Mouse (Mus musculus) ES-E14 (cell line): ENCODE results near the gene Pex10. TPM values are rescaled to one million over a fixed set of nuclear protein-coding genes. Genes with fewer than 3 reads are reported as not detected.

Experiments
- DNase-seq: peaks from one replicate; pipeline ENCODE4 v3.0.0-alpha.2; 2013; ENCODE audit warnings: low read depth, low spot score
- H3K27ac ChIP-seq: 2 replicates; pipeline ENCODE4 v1.5.1; 2012; ENCODE audit warnings: low read depth, mild to moderate bottlenecking, low read length, moderate library complexity, mixed read lengths; ENCODE audit not compliant: poor library complexity, insufficient read depth, severe bottlenecking
- H3K36me3 ChIP-seq: 2 replicates; pipeline ENCODE4 v1.6.1; 2012; ENCODE audit warnings: mild to moderate bottlenecking, low read length, moderate library complexity, mixed read lengths; ENCODE audit not compliant: control insufficient read depth, poor library complexity, insufficient read depth, severe bottlenecking
- H3K4me1 ChIP-seq, 2 experiments: fragments of 150-350 bp in 1 of 2; sonication (generic) in 1 of 2; 2 replicates each; pipeline ENCODE4 v1.6.1; 2012; ENCODE audit warnings: low read length in 2 of 2, mild to moderate bottlenecking in 1 of 2, mixed read lengths in 1 of 2; ENCODE audit not compliant: control insufficient read depth in 2 of 2, insufficient read depth in 2 of 2, poor library complexity in 1 of 2
- H3K4me3 ChIP-seq, 2 experiments: fragments of 150-350 bp in 1 of 2; sonication (generic) in 1 of 2; 2 replicates each; pipeline ENCODE4 v1.5.1; 2012; ENCODE audit warnings: low read length in 2 of 2, low read depth in 1 of 2, mild to moderate bottlenecking in 1 of 2, mixed read lengths in 1 of 2; ENCODE audit not compliant: insufficient read depth in 1 of 2, poor library complexity in 1 of 2, severe bottlenecking in 1 of 2
- H3K9ac ChIP-seq: 2 replicates; pipeline ENCODE4 v1.6.1; 2012; ENCODE audit warnings: low read depth, mild to moderate bottlenecking, low read length, mixed read lengths; ENCODE audit not compliant: poor library complexity, insufficient read depth, severe bottlenecking
- H3K9me3 ChIP-seq: fragments of 150-350 bp; sonication (generic); 2 replicates; pipeline ENCODE4 v1.6.1; 2012; ENCODE audit warnings: low read depth, mild to moderate bottlenecking, low read length; ENCODE audit not compliant: control insufficient read depth, insufficient read depth
- CHD2 ChIP-seq: IDR thresholded peaks from 2 replicates; pipeline ENCODE4 v1.6.1; 2014; ENCODE audit warnings: mild to moderate bottlenecking, low read depth, low read length, inconsistent platforms
- HCFC1 ChIP-seq: IDR thresholded peaks from 2 replicates; pipeline ENCODE4 v1.6.1; 2012; ENCODE audit warnings: low read length, inconsistent platforms, borderline replicate concordance; ENCODE audit not compliant: insufficient read depth
- MAFK ChIP-seq: IDR thresholded peaks from 2 replicates; pipeline ENCODE4 v1.6.1; 2014; ENCODE audit warnings: mild to moderate bottlenecking, low read depth, low read length, inconsistent platforms; ENCODE audit not compliant: insufficient read depth
- ZC3H11A ChIP-seq: IDR thresholded peaks from 2 replicates; pipeline ENCODE4 v1.6.1; 2012; ENCODE audit warnings: low read depth, mild to moderate bottlenecking, inconsistent platforms, low read length, borderline replicate concordance
- ZNF384 ChIP-seq: IDR thresholded peaks from 2 replicates; pipeline ENCODE4 v1.6.1; 2012; ENCODE audit warnings: low read depth, low read length, inconsistent platforms
- in situ Hi-C, 2 experiments: fragments of 600-800 bp; cut with MboI; formaldehyde crosslinking; loops; one replicate each; pipeline ENCODE4 v1.15.1; 2025; ENCODE audit warnings: low sequenced_read_pairs in 2 of 2, inconsistent platforms in 1 of 2; ENCODE audit not compliant: unreplicated experiment in 2 of 2
- total RNA-seq: library from RNA; depleted of rRNA; stranded (reverse); fragments of 300-350 nt; gene quantifications from 2 replicates; pipeline ENCODE4 v1.2.3, GENCODE M21; 2012

Pex10 gene
- total RNA-seq, 1 experiment: 38.6 TPM

DNA sequence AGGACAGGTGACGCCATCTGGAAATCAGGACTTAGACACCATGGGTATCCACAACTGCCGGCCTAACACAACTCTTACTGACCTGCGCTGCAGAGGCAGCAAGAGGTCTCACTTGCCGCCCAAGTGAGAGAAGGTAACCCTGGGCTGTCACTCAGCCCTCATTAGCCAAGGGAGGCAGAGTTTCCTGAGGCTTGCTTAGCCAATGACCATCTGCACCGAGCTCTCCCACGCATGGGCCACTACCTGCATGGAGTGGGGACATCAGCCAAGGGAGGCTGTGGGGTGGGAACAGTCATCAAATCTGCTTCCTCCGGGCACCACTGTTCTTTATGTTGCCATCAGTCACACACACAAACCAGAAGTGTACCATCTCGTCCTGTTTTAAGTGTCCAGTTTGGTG lies 29.2 kb downstream of the Pex10 start:
- peaks cover 2% of the 10 kb centered on the region; the same call in 1 of the 2 replicates for H3K36me3 ChIP-seq
- H3K4me1 ChIP-seq: peaks cover 0 to 2% of the 10 kb centered on the region in 2 experiments; a peak in 3 of 4 replicates
- in situ Hi-C loops: no loop called here
- no peak overlapping the region for H3K27ac ChIP-seq
- no peak overlapping the region for H3K9ac ChIP-seq
- no peak overlapping the region for H3K4me3 ChIP-seq
- no peaks in the 10 kb centered on the region for H3K9me3 ChIP-seq
- no peak for DNase-seq
- TF ChIP-seq CHD2 (no peak), MAFK (no peak), ZNF384 (no peak), ZC3H11A (no peak), HCFC1 (no peak)

DNA sequence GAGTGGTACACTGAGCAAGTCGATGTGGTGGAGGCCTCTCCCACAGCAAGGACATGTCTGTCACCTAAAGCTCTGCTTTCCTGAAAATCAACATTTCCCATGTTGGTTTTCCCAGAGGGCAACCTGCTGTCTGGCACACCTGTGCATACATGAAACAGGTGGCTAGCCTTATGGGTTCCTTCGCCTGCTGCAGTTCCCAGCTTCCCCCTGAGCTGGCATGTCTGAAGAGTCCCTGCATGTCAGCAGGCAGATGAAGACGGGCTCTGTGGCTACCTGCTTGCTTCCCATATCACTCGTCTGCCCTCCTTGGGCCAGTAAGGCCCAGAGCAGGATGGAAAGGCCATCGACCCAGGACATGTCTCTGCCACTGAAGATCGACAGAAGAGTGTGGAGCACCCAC lies 30.6 kb downstream of the Pex10 start:
- Histone ChIP-seq H3K4me1 (peaks cover 0 to 2% of the 10 kb centered on the region in 2 experiments; a peak in 3 of 4 replicates), H3K36me3 (peaks cover 2% of the 10 kb centered on the region; the same call in 1 of the 2 replicates), H3K9me3 (no peaks in the 10 kb centered on the region), H3K27ac (no peak overlapping the region), H3K9ac (no peak overlapping the region), H3K4me3 (no peak overlapping the region)
- no peak for TF ChIP-seq ZC3H11A
- TF ChIP-seq CHD2: no peak
- TF ChIP-seq ZNF384: no peak
- no peak for TF ChIP-seq MAFK
- no peak for TF ChIP-seq HCFC1
- in situ Hi-C loops: no loop called here
- DNase-seq: no peak

DNA sequence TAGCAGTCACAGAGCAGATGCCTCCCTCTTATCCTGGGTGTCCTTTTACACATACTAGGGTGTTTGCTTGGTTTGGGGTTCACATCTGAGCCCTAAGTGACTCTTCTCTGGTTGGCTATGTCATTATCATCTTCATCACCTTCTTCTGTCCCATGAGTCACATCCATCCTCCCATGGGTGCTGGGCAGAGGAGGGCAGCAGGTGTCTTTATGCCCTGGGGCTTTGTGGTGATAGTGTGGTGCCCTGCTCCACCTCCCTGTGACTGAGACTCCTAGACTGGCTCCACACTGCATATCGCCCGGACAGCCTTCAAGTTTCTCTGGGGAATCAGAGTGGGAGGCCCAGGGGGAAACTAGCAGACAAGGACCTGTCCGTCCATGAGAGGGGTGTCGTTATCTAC lies 31.8 kb downstream of the Pex10 start:
- peaks cover 0 to 2% of the 10 kb centered on the region in 2 experiments; a peak in 3 of 4 replicates for H3K4me1 ChIP-seq
- no peaks in the 10 kb centered on the region for H3K9me3 ChIP-seq
- H3K36me3 ChIP-seq: no peaks in the 10 kb centered on the region
- H3K9ac ChIP-seq: no peak overlapping the region
- no peak for DNase-seq
- H3K27ac ChIP-seq: no peak overlapping the region
- no peak overlapping the region for H3K4me3 ChIP-seq
- TF ChIP-seq MAFK (no peak), HCFC1 (no peak), ZC3H11A (no peak), ZNF384 (no peak), CHD2 (no peak)
- in situ Hi-C loops: no loop called here

DNA sequence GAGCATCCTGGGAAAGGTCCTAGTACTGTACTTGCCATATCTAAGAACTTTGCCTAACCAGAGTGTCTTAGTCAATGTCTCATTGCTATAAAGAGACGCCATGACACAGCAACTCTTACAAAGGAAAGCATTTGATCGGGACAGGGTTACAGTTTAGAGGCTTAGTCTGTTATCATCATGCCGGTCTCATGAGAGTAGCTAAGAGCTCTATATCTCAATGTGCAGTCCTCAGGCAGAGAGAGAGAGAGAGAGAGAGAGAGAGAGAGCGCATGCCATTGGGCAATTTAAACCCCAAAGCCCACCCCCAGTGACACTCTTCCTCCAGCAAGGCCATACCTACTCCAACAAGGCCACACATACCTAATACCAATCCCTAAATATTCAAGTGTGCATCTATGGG lies 41.1 kb downstream of the Pex10 start:
- TF ChIP-seq MAFK (no peak), ZC3H11A (no peak), HCFC1 (no peak), ZNF384 (no peak), CHD2 (no peak)
- no peak overlapping the region for H3K27ac ChIP-seq
- no peaks in the 10 kb centered on the region for H3K36me3 ChIP-seq
- H3K4me1 ChIP-seq: no peaks in the 10 kb centered on the region
- in situ Hi-C loops: no loop called here
- no peak overlapping the region for H3K4me3 ChIP-seq
- no peaks in the 10 kb centered on the region for H3K9me3 ChIP-seq
- DNase-seq: no peak
- no peak overlapping the region for H3K9ac ChIP-seq

DNA sequence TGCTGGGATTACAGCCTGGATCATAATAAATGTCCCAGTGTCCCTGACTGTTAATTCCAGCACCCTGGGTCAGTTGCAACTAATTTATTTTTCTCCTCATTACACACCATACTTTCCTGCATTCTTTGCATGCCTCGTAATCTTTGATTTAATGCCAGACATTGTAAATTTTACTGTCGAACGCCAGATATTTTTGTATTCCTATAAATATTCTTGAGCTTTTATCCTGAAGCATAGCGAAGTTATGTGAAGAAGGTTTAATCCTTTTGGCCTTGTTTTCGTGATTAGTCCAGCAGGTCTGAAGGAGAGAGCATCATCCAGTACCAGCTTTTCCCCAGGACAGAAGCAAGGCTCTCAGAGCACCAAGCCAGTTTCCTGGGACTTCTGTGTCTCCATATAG lies 42.7 kb downstream of the Pex10 start:
- no peaks in the 10 kb centered on the region for H3K9me3 ChIP-seq
- H3K4me1 ChIP-seq: peaks cover 0 to 10% of the 10 kb centered on the region in 2 experiments; a peak in 2 of 4 replicates
- no peak for DNase-seq
- in situ Hi-C loops: no loop called here
- H3K27ac ChIP-seq: no peak overlapping the region
- no peak overlapping the region for H3K9ac ChIP-seq
- TF ChIP-seq ZC3H11A: no peak
- no peak for TF ChIP-seq MAFK
- TF ChIP-seq HCFC1: no peak
- TF ChIP-seq ZNF384: no peak
- no peak for TF ChIP-seq CHD2
- no peak overlapping the region for H3K4me3 ChIP-seq
- no peaks in the 10 kb centered on the region for H3K36me3 ChIP-seq
